Mouse (Mus musculus): ENCODE data around the gene Icam2. TPM values are rescaled to one million over a fixed set of nuclear protein-coding genes. Genes with fewer than 3 reads are reported as not detected.

Icam2 gene
- polyA plus RNA-seq, 1 experiment = 23.4 TPM

GRCm38 (mm10) chr11:106419262-106420102, 31.6 kb upstream of the Icam2 start:
- TF ChIP-seq CTCF (IDR thresholded peaks at IDR 0.05; ENCODE audit: control insufficient read depth, insufficient read depth, low read length) (no peak), POLR2A (IDR thresholded peaks at IDR 0.05; ENCODE audit: borderline replicate concordance, control insufficient read depth, low read depth, low read length) (no peak)
- 18% methylated on average over 9 of the region's 9 CpGs for WGBS
- Histone ChIP-seq H3K4me3 (replicated peaks; ENCODE audit: control insufficient read depth, low read depth, low read length) (no peak overlapping the region), H3K4me1 (ENCODE audit: control insufficient read depth, insufficient read depth, low read length) (peaks cover 7% of the 10 kb centered on the region), H3K27ac (ENCODE audit: control insufficient read depth, insufficient read depth, low read depth, low read length, poor library complexity) (peak overlapping the region; percentile 73)

- H3K4me3 ChIP-seq (replicated peaks; ENCODE audit: control insufficient read depth, low read depth, low read length) = no peak overlapping the region
- peak; percentile 94 for TF ChIP-seq CTCF (IDR thresholded peaks at IDR 0.05; ENCODE audit: control insufficient read depth, insufficient read depth, low read length)
- TF ChIP-seq POLR2A (IDR thresholded peaks at IDR 0.05; ENCODE audit: borderline replicate concordance, control insufficient read depth, low read depth, low read length) = no peak
- 55% methylated on average over 4 of the region's 4 CpGs for WGBS
- peak overlapping the region; percentile 73; the same call in 1 of the 2 replicates for H3K27ac ChIP-seq (ENCODE audit: control insufficient read depth, insufficient read depth, low read depth, low read length, poor library complexity)
- peaks cover 7% of the 10 kb centered on the region for H3K4me1 ChIP-seq (ENCODE audit: control insufficient read depth, insufficient read depth, low read length)
Observed at GRCm38 (mm10) chr11:106418622-106419196, 30.8 kb upstream of the Icam2 start.

- TF ChIP-seq POLR2A (IDR thresholded peaks at IDR 0.05; ENCODE audit: borderline replicate concordance, control insufficient read depth, low read depth, low read length) (no peak), CTCF (IDR thresholded peaks at IDR 0.05; ENCODE audit: control insufficient read depth, insufficient read depth, low read length) (no peak)
- Histone ChIP-seq H3K4me1 (ENCODE audit: control insufficient read depth, insufficient read depth, low read length) (peaks cover 7% of the 10 kb centered on the region), H3K27ac (ENCODE audit: control insufficient read depth, insufficient read depth, low read depth, low read length, poor library complexity) (no peak overlapping the region), H3K4me3 (replicated peaks; ENCODE audit: control insufficient read depth, low read depth, low read length) (no peak overlapping the region)
- 71% methylated on average over 2 of the region's 2 CpGs for WGBS
Observed at GRCm38 (mm10) chr11:106417860-106418259, 30.0 kb upstream of the Icam2 start.

- WGBS = 76% methylated on average over 3 of the region's 3 CpGs
- no peak for TF ChIP-seq POLR2A (IDR thresholded peaks at IDR 0.05; ENCODE audit: borderline replicate concordance, control insufficient read depth, low read depth, low read length)
- TF ChIP-seq CTCF (IDR thresholded peaks at IDR 0.05; ENCODE audit: control insufficient read depth, insufficient read depth, low read length) = no peak
- Histone ChIP-seq H3K4me3 (replicated peaks; ENCODE audit: control insufficient read depth, low read depth, low read length) (no peak overlapping the region), H3K27ac (ENCODE audit: control insufficient read depth, insufficient read depth, low read depth, low read length, poor library complexity) (no peak overlapping the region), H3K4me1 (ENCODE audit: control insufficient read depth, insufficient read depth, low read length) (peaks cover 7% of the 10 kb centered on the region)
Observed at GRCm38 (mm10) chr11:106416331-106416730, 28.5 kb upstream of the Icam2 start.

- WGBS = 79% methylated on average over 3 of the region's 3 CpGs
- no peak overlapping the region for H3K27ac ChIP-seq (ENCODE audit: control insufficient read depth, insufficient read depth, low read depth, low read length, poor library complexity)
Observed at GRCm38 (mm10) chr11:106412641-106413360, 24.9 kb upstream of the Icam2 start.

GRCm38 (mm10) chr11:106411157-106411556, 23.3 kb upstream of the Icam2 start:
- TF ChIP-seq CTCF (IDR thresholded peaks at IDR 0.05; ENCODE audit: control insufficient read depth, insufficient read depth, low read length) = no peak
- no peak for TF ChIP-seq POLR2A (IDR thresholded peaks at IDR 0.05; ENCODE audit: borderline replicate concordance, control insufficient read depth, low read depth, low read length)
- Histone ChIP-seq H3K27ac (ENCODE audit: control insufficient read depth, insufficient read depth, low read depth, low read length, poor library complexity) (no peak overlapping the region), H3K4me1 (ENCODE audit: control insufficient read depth, insufficient read depth, low read length) (no peaks in the 10 kb centered on the region; the same call in 1 of the 2 replicates), H3K4me3 (replicated peaks; ENCODE audit: control insufficient read depth, low read depth, low read length) (no peak overlapping the region)
- 63% methylated on average over 2 of the region's 2 CpGs for WGBS

More at GRCm38 (mm10) chr11:106412641-106413360, 24.9 kb upstream of the Icam2 start:
- TF ChIP-seq POLR2A (IDR thresholded peaks at IDR 0.05; ENCODE audit: borderline replicate concordance, control insufficient read depth, low read depth, low read length) = no peak
- TF ChIP-seq CTCF (IDR thresholded peaks at IDR 0.05; ENCODE audit: control insufficient read depth, insufficient read depth, low read length) = no peak
- H3K4me1 ChIP-seq (ENCODE audit: control insufficient read depth, insufficient read depth, low read length) = no peaks in the 10 kb centered on the region; the same call in 1 of the 2 replicates
- H3K4me3 ChIP-seq (replicated peaks; ENCODE audit: control insufficient read depth, low read depth, low read length) = no peak overlapping the region

- 89% methylated on average over 3 of the region's 3 CpGs for WGBS
- no peaks in the 10 kb centered on the region; the same call in 1 of the 2 replicates for H3K4me1 ChIP-seq (ENCODE audit: control insufficient read depth, insufficient read depth, low read length)
- no peak overlapping the region for H3K4me3 ChIP-seq (replicated peaks; ENCODE audit: control insufficient read depth, low read depth, low read length)
- H3K27ac ChIP-seq (ENCODE audit: control insufficient read depth, insufficient read depth, low read depth, low read length, poor library complexity) = no peak overlapping the region
- TF ChIP-seq POLR2A (IDR thresholded peaks at IDR 0.05; ENCODE audit: borderline replicate concordance, control insufficient read depth, low read depth, low read length) = no peak
- no peak for TF ChIP-seq CTCF (IDR thresholded peaks at IDR 0.05; ENCODE audit: control insufficient read depth, insufficient read depth, low read length)
Observed at GRCm38 (mm10) chr11:106410507-106410906, 22.6 kb upstream of the Icam2 start.

- 92% methylated on average over 4 of the region's 4 CpGs for WGBS
- Histone ChIP-seq H3K4me1 (ENCODE audit: control insufficient read depth, insufficient read depth, low read length) (no peaks in the 10 kb centered on the region; the same call in 1 of the 2 replicates), H3K4me3 (replicated peaks; ENCODE audit: control insufficient read depth, low read depth, low read length) (no peak overlapping the region), H3K27ac (ENCODE audit: control insufficient read depth, insufficient read depth, low read depth, low read length, poor library complexity) (no peak overlapping the region)
- no peak for TF ChIP-seq POLR2A (IDR thresholded peaks at IDR 0.05; ENCODE audit: borderline replicate concordance, control insufficient read depth, low read depth, low read length)
- no peak for TF ChIP-seq CTCF (IDR thresholded peaks at IDR 0.05; ENCODE audit: control insufficient read depth, insufficient read depth, low read length)
Observed at GRCm38 (mm10) chr11:106410011-106410410, 22.1 kb upstream of the Icam2 start.
